Mouse (Mus musculus) lung, postnatal 10 days (tissue): Measurements from ENCODE around the gene Pacsin2.
"Not testable (repeated sequence)": the region's sequence is repeated elsewhere in the genome, so short reads cannot be mapped to it uniquely, and the experiment has no call there.

Source experiments
- DNase-seq: peaks from one replicate; pipeline ENCODE4 v3.0.0; 2021

Gene Pacsin2

GRCm38 (mm10) chr15:83464083-83464904, at the start of gene Pacsin2:
Pacsin2 (minus strand) TSS chr15:83464606.
- DNase-seq = peak; percentile 100

- no peak for DNase-seq
Measured at GRCm38 (mm10) chr15:83512489-83513281, 48.3 kb upstream of the Pacsin2 start.

GRCm38 (mm10) chr15:83510805-83511405, 46.5 kb upstream of the Pacsin2 start, which contains the start of gene Ttll1:
Ttll1 (minus strand) TSS chr15:83510893.
- peak; percentile 98 for DNase-seq

GRCm38 (mm10) chr15:83509950-83510804, 45.8 kb upstream of the Pacsin2 start:
- no peak for DNase-seq

- DNase-seq = not testable (repeated sequence)
Measured at GRCm38 (mm10) chr15:83501483-83501882, 37.1 kb upstream of the Pacsin2 start.

- DNase-seq = peak; percentile 45
Measured at GRCm38 (mm10) chr15:83500352-83500751, 35.9 kb upstream of the Pacsin2 start.

DNA sequence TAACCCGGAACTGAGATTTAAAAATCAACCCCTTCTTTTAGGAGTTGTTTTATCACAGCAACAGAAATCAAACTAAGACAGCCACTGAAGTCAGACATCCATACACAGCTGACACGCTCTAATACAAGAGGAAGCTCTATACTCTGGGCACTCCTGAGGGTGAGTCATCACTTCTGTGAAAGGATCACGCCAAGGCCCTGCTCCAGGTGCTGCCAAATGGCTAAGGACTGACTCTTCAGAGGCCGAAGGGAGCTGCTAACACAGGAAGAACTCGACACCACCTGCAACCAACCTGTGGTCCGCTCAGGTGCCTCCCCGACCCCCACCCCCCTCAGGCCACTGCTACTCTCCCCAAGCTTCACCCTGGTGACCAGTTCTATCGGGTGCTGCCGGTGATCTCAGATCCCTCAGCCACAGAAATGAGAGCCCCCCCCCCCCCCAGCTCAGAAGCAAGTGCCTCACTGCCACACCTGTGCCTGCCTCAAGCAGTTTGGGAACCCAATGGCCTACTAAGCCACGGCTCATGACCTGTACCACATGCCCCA, 34.9 kb upstream of the Pacsin2 start:
- DNase-seq = no peak

- DNase-seq = no peak
Measured at GRCm38 (mm10) chr15:83497299-83497698, 32.9 kb upstream of the Pacsin2 start.

GRCm38 (mm10) chr15:83495787-83496367, 31.5 kb upstream of the Pacsin2 start:
- DNase-seq = no peak

GRCm38 (mm10) chr15:83495195-83495594, 30.8 kb upstream of the Pacsin2 start:
- DNase-seq = no peak

DNA sequence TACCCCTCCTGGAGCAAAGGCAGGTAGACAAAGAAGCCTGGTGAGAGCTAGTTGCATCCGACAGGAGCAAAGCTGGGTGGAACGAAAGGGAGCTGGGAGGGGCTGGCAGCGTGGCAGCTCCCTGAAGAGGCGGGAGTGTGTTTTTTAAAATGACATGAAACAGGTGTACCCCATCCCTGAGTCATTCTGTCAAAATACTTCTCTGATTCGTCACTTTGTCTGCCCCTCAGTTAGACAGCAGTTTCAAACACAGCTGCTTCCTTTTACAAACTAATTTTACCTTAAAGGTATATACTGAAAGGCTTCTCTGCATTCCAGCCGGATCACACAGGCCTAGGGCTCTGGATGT, 30.1 kb upstream of the Pacsin2 start:
- no peak for DNase-seq

DNA sequence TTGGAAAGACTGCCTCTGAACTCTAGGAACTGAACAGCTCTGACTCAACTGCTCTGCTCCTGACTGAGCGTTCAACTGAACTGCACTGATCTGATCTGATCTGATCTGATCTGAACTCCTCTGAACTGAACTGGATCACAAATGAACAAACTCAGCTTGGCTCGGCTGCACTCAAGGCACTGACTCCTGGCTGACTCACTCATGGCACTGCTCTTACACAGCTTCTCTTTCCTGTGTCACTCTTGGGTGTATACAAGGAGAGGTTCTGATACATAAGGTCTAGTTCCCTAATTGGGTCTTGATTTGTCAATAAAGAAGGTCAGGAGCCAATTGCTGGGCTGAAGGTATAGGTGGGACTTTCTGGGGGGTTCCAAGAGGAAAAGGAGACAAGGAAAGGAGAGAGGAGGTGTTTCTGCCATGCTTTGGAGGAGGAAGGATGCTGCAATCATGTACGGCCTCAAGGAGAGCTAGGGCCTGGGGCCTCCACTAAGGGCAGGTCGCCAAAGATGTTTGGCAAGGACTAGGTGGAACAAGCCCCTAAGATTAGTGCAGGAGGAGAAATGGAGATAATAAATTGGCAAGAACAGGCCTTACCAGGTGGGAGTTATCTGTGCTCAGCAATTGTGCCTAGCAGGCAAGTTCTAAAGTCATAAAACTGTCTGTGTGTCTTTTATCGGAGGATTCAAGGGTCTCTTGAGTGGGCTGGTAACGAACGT, 29.6 kb upstream of the Pacsin2 start:
- DNase-seq = no peak

- peak; percentile 48 for DNase-seq
Measured at GRCm38 (mm10) chr15:83491891-83492290, 27.5 kb upstream of the Pacsin2 start.

- DNase-seq = no peak
Measured at GRCm38 (mm10) chr15:83489471-83489870, 25.1 kb upstream of the Pacsin2 start.

GRCm38 (mm10) chr15:83487477-83488115, 23.2 kb upstream of the Pacsin2 start:
- DNase-seq = peak; percentile 27

- DNase-seq = no peak
Measured at GRCm38 (mm10) chr15:83484311-83484710, 19.9 kb upstream of the Pacsin2 start.

GRCm38 (mm10) chr15:83483482-83483881, 19.1 kb upstream of the Pacsin2 start:
- peak; percentile 49 for DNase-seq

GRCm38 (mm10) chr15:83482645-83483224, 18.3 kb upstream of the Pacsin2 start:
- no peak for DNase-seq

- no peak for DNase-seq
Measured at GRCm38 (mm10) chr15:83481236-83481780, 16.9 kb upstream of the Pacsin2 start.

DNA sequence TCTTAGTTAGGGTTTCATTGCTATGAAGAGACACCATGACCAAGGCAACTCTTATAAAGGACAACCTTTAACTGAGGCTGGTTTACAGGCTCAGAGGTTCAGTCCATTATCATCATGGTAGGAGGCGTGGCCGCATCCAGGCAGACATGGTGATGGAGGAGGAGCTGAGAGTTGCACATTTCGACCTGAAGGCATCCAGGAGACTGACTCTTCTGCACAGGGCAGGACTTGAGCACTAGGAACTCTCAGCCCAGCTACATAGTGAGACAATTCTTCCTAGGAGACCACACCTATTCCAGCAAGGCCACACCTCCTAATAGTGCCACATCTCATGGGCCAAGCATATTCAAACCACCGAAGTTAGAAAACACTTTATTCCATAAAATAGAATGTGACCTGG, 15.4 kb upstream of the Pacsin2 start:
- no peak for DNase-seq
